Mouse (Mus musculus) gastrocnemius, postnatal 25 days (tissue): ENCODE measurements around the gene Tas1r1. TPM values are rescaled to one million over a fixed set of nuclear protein-coding genes. Genes with fewer than 3 reads are reported as not detected.
"Not testable (repeated sequence)": the region's sequence is repeated elsewhere in the genome, so short reads cannot be mapped to it uniquely, and the experiment has no call there.

Experiments
- DNase-seq: peaks from one replicate; pipeline ENCODE4 v3.0.0; 2022
- total RNA-seq, 2 experiments: library from RNA; stranded (reverse); gene quantifications; 1 replicate in 1 of 2; 2 replicates in 1 of 2; pipeline ENCODE4 v1.2.3; 2021

Gene Tas1r1
- total RNA-seq, 2 experiments from 2014 or later: 0.84 to 0.86 TPM

GRCm38 (mm10) chr4:152044609-152045008, 6.2 kb upstream of the Tas1r1 start:
- DNase-seq: no peak

GRCm38 (mm10) chr4:152043171-152043570, 4.8 kb upstream of the Tas1r1 start:
- no peak for DNase-seq

GRCm38 (mm10) chr4:152041924-152042641, 3.7 kb upstream of the Tas1r1 start:
- DNase-seq: no peak

GRCm38 (mm10) chr4:152039831-152040310, 1.5 kb upstream of the Tas1r1 start:
- DNase-seq: no peak

GRCm38 (mm10) chr4:152038985-152039830, 840 bp upstream of the Tas1r1 start, which contains the start of gene Nol9:
TSS of gene Nol9 (plus strand) at chr4:152039321.
- DNase-seq: peak; percentile 90

- DNase-seq: not testable (repeated sequence)
Observed at GRCm38 (mm10) chr4:152036464-152036863, 1.9 kb downstream of the Tas1r1 start.

- no peak for DNase-seq
Observed at GRCm38 (mm10) chr4:152032922-152033321, 5.4 kb downstream of the Tas1r1 start.

GRCm38 (mm10) chr4:152029997-152030396, 8.4 kb downstream of the Tas1r1 start:
- DNase-seq: no peak

GRCm38 (mm10) chr4:152029087-152029486, 9.3 kb downstream of the Tas1r1 start:
- DNase-seq: no peak

GRCm38 (mm10) chr4:152028456-152028855, 9.9 kb downstream of the Tas1r1 start:
- no peak for DNase-seq

- peak; percentile 96 for DNase-seq
Observed at GRCm38 (mm10) chr4:152027524-152027923, 10.8 kb downstream of the Tas1r1 start, which contains the start of gene Zbtb48. TSS of gene Zbtb48 (minus strand) at chr4:152027671.

GRCm38 (mm10) chr4:152026751-152027508, 11.4 kb downstream of the Tas1r1 start:
- no peak for DNase-seq

- DNase-seq: no peak
Observed at GRCm38 (mm10) chr4:152024525-152024924, 13.8 kb downstream of the Tas1r1 start.

- DNase-seq: no peak
Observed at GRCm38 (mm10) chr4:152022506-152022905, 15.9 kb downstream of the Tas1r1 start.

GRCm38 (mm10) chr4:152021568-152022097, 16.7 kb downstream of the Tas1r1 start:
- no peak for DNase-seq

GRCm38 (mm10) chr4:152020024-152020423, 18.3 kb downstream of the Tas1r1 start:
- DNase-seq: no peak

- no peak for DNase-seq
Observed at GRCm38 (mm10) chr4:152019073-152019472, 19.3 kb downstream of the Tas1r1 start.

- peak; percentile 71 for DNase-seq
Observed at GRCm38 (mm10) chr4:152013036-152013813, 25.1 kb downstream of the Tas1r1 start.

- no peak for DNase-seq
Observed at GRCm38 (mm10) chr4:152012109-152012508, 26.3 kb downstream of the Tas1r1 start.

- DNase-seq: no peak
Observed at GRCm38 (mm10) chr4:152011171-152011760, 27.1 kb downstream of the Tas1r1 start.

GRCm38 (mm10) chr4:152010707-152011134, 27.6 kb downstream of the Tas1r1 start:
- DNase-seq: no peak
